Mouse (Mus musculus) adrenal gland, postnatal 14 days (tissue): ENCODE data around the gene Fam117b. TPM values are rescaled to one million over a fixed set of nuclear protein-coding genes. Genes with fewer than 3 reads are reported as not detected.

Experiments used
- DNase-seq: peaks from one replicate; pipeline ENCODE4 v3.0.0; 2021; ENCODE audit warnings: mixed read lengths
- long read RNA-seq, 2 experiments: library from polyadenylated mRNA; stranded (forward); transcript quantifications; one replicate each; pipeline ENCODE4 v2.0.0; 2021
- total RNA-seq: library from RNA; stranded (reverse); gene quantifications from 2 replicates; pipeline ENCODE4 v1.2.3, GENCODE M21; 2021

Fam117b gene
- total RNA-seq: 36.9 and 43.3 TPM in 2 replicates
- long read RNA-seq, experiment 1, full-length matches to known transcripts: 26 of 30 reads
- long read RNA-seq, experiment 1, partial matches to known transcripts: 2 of 30 reads
- long read RNA-seq, experiment 1, other reads (novel, unspliced or antisense): 2 of 30 reads
- long read RNA-seq, experiment 2, full-length matches to known transcripts: 20 of 23 reads
- long read RNA-seq, experiment 2, partial matches to known transcripts: 1 of 23 reads
- long read RNA-seq, experiment 2, other reads (novel, unspliced or antisense): 2 of 23 reads

DNA sequence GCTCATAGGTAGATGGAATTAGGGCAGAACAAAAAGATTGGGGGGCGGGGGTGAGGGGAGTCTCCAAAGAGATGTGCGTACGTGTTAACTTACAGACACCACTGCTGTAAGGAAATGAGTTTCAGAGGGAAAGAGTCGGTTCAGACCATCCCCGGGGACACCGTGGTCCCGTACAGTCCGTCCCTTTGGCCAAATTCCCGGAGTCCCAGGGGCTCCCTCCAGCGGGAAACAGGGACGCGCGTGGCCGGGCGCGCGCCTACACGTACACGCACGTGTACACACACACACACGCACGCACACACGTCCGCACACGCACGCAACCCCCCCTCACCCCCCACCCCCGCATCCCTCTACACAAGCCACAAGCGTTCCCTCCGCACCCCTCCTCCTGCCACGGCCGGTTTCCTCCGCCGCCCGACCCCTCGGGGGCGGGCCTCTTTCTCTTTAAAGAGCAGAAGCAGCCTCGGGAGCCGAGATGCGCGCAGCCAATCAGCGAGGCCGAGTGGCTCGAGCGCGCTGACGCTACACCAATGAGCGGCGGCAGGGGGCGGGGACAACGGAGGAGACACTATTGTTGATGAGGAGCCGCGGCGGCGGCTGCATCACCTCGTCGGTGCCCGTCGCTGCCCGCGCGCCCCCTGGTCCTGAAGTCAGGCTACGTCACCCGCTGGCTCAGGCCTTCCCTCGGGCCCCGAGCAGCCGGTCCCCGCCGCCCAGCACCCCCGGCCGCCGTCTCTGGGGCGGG lies at the start of gene Fam117b:
TSS of gene Fam117b (plus strand) at position 594 of the 745 bp plus-strand sequence.
- peak; percentile 99 for DNase-seq

DNA sequence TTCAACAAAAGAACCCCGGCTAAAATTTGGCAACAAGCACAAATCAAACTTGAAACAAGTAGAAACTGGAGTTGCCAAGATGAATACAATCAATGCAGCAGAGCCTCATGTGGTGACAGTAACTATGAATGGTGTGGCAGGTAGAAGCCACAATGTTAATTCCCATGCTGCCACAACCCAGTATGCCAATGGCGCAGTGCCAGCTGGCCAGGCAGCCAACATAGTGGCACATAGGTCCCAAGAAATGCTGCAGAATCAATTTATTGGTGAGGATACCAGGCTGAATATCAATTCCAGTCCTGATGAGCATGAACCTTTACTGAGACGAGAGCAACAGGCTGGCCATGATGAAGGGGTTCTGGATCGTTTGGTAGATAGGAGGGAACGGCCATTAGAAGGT lies 44.8 kb upstream of the Fam117b start:
- DNase-seq: peak; percentile 34

DNA sequence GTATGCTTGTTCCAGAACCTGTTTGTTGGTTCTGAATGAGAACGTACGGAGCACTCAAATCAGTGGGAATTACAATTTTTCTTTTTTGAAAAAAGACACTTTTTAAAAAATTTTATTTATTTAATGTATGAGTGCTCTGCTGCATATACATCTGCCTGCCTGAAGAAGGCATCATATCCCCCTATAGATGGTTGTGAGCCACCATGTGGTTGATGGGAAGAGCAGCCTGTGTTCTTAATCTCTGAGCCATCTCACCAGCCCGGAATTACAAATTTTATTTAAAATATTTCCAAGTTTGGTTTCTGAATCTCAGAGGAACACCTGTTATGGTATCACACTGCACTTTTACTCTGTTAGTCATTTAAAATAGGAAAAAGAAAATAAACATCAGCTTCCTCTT lies 38.8 kb upstream of the Fam117b start:
- no peak for DNase-seq

DNA sequence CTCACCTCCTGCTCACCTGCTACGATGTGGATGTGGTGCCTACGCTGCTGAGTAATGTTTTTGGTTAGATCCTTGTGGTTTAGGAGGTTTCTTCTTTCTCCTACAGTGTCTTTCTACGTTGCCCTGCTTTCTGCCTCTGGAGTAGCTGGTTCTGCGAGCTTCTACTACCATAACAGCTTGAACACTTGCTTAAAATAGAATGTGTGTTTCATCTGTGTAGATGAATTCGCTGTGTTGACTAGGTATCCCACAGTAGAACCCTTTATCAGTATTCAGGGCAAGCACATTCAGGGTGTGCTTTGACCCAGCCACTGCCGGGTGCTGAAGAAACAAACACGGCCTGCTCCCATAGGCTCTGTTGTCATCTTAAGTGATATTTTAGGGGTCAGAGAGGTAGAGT lies 34.7 kb upstream of the Fam117b start:
- DNase-seq: no peak

DNA sequence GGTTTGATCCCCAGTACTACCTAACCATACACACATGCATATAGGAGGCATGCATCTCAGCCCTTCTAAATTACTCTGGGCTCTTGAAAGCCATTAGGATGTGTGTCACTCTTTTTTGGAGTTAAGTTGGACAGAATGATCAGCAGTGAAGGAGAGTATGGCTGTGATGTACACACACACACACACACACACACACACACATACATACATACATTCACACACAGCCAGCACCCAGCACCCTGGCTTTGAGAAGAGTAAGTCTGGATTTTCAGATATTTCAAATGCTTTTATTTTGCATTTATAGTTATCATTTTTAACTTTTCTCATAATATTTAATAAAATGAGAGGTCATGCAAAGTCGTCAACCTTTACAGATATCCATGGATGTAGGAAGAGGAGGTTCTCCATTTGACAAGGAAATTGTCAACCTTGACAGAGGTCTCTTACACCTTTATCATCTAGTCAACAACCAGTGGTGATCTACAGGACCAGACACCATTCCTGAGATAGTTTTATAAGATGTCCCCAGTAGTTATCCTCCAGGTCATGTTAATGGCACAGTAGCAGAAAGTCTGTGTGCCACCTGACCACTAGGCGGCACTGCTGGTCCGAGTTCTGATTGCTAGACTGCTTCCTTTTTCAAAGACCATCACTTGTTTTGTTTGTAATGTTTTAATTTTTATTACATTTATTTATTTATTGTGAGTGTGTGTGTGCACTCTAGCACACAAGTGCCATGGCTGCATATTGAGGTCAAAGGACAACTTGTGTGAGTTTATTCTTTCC lies 29.3 kb upstream of the Fam117b start:
- DNase-seq: peak; percentile 89

DNA sequence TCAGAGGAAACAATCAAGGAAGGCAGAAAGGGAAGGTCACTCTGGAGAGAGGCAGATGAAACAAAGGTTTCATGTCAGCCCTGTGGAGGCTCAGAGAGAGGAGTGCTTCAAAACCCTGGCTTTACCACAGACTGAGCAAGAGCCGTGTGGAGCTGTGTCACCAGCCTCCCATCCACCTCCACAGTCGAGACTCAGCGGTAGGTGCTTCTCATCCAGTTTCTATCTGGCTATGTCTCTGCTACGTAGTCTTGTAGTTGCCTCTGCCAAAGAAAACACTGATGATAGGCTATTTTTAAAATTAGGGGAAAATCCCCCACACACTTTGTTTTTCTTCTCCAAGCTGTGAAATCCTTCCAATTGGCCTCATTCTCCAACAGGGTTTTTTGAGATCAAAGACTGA lies 25.9 kb upstream of the Fam117b start:
- no peak for DNase-seq

DNA sequence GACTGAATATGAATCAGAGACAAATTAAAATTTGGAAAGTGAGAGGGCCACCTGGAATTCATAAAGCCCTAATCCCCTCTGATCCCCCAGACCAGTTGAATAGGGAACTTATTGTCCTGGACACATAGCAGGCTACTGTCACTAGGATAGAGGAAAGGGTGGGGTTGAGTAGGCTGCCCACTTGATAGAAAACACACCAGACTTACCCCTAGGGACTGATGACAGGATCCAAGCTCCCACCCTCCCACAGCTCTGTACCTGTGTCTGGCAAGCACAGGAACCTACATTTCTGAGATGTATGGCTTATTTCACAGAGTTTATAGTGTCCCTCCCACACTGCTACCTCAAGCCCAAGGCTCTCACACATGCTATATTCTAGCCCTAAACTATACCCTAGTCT lies 24.8 kb upstream of the Fam117b start:
- DNase-seq: no peak

DNA sequence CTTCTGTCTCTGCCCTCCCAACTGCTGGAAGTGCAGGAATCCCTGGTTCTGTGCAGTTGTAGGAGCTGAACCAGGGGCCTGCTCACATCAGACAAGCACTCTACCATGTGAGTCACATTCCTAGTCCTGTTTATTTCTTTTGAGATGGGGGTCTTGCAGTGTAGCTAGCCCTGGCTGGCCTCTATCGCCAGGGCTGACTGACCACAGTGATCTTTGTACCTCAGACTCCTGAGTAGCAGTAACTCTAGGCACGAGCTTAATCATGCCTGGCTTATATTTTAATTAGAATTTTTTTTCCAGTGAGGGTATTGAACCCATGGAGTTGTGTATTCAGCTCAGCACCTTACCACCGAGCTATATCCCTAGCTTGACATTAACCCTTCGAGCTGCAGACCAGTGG lies 21.6 kb upstream of the Fam117b start:
- DNase-seq: no peak

DNA sequence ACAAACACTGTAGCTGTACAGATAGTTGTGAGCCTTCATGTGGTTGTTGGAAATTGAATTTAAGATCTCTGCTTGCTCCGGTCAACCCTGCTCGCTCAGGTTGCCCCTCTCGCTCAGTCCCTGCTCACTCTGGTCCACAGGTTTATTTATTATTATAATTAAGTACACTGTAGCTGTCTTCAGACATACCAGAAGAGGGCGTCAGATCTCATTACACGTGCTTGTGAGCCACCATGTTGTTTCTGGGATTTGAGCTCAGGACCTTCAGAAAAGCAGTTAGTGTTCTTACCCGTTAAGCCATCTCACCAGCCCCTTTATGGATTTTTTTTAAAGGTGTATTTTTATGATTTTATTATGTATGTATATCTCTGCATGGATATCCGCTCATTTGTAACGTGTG lies 20.0 kb upstream of the Fam117b start:
- no peak for DNase-seq

DNA sequence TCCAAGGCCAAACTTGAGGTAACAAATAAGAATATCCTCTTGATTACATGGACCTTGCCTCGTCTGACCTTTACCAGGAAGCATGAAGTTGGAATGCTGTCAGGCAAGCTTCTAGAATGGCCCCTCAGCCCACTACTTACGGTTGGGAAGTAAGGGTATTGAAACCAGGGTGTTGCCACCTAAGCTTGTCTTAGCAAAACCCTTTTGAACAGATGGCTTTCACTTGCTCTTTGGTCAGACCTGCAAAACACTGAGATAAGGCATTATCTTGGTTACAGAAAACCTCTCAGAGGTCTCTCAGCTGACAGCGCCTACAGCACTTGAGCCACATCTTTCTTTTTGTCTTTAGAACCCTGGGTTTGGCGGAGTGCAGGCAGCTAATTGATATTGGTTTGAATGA lies 18.8 kb upstream of the Fam117b start:
- DNase-seq: no peak

DNA sequence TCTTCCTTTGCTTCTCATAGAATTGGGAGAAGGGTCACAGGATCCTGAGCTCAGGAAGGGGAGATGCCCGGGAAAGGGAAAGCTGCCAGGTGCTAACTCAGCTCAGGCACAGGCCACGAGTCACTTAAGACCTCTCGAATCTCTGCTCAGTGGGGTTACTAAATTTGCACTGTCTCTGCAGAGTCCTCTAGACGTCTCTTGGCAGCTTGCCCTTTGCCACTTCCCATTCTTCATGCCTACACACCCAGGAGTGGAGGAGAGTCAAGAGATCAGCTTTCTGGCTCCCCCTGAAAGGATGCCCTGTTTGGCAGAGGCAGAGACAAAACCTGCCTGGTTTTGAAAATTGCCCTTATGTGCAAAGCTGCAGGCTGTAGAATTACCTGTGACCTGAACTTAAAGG lies 17.4 kb upstream of the Fam117b start:
- DNase-seq: peak; percentile 51

DNA sequence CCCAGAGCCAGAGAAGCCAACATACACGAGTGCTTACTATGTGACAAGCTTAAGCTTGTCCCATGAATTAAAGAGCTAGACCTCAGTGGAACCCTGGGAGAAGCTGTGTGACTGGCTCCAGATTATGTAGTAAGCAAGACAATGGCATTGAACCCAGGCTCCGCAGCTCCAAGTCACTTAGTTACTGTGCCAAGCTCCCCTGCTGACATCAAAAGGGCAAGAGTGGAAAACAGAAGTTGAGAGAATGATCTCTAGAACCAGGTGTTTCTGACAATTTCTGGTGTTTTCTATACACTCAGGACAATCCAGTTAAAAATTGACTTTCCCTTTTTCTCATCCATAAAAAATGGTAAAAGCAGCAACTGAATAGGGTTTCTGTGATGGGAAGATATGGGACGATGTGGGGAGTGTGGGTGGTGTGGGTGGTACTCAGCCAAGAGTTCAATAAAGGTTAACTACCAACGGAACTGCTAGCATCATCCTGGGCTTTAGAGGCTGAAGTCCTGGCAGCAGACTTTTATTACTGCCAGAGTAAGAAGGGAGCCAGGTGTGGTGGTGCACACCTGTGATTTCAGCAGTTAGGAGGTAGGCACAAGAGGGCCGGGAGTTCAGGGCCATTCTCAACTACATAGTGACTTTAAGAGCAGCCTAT lies 15.5 kb upstream of the Fam117b start:
- DNase-seq: no peak

DNA sequence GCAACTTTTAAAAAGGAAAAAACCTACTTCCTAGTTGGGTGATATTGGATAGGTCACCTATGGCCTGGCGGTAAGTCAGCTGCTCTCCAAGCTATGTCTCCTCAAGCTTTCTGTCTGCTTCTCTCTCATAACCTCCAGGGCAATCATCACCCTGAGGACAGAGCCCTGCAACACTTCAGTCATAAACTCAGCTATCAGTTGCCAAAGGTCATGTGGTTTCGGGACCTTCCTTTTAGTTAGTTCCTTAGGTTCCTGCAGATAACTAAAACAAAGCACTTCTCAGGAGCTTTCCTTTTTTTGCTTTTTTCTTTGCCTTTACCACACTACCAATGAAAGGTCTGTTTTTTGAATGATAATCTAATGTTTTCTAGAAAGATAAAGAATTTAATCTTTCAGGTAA lies 13.1 kb upstream of the Fam117b start:
- DNase-seq: no peak

DNA sequence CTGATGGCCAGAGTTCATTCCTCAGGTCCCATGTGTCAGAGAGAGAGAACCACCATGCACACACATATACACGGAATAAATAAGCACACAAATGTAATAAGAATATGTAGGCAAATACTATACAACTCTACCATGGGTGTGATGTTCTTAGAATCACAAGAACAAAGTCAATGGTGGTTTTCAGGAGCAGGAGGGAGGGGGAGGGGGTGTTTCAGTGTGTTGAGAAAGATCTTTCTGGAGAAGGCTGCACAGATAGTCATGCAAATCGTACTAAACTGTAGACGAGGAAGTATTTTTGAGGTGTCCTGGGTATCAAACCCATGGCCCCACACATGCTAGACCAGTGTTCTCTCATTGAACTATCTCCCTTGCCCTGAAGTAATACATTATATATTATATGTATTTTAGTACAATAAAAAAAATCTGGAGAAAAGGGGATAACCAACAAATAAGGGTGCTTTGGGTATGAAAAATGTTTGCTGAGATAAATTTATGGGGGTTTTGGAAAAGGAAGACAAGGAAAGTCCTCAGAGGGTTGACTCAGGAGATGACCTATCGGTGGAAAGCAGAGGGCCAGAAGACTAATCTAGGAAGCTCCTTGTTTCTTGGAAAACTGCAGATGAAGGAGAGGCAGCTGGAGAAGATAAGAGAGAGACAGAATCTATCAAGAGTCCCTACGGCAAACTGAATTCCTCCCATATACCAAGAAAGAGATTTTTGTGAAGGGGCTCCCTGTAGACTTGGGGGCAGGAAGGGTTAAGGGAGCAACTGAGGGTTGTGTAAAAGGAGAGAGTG lies 11.5 kb upstream of the Fam117b start:
- DNase-seq: no peak

DNA sequence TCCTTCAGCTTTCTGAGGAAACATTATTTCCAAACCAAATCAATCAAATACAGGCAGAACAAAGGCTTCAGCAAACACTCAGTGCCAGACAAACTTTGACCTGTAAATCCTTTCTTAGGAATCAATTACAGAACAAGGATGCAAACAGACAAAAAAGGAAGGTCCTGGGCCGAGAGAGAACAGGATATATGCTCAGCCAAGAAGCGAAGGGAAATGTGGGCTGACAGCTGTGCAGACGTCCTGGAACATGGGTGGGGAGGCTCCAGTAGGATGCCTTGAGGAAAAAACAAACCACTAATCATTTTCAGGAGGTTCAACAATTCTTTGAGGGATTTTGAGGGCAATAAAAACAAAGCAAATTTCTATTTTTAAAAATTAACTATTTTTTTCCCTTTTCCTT lies 10.2 kb upstream of the Fam117b start:
- peak; percentile 35 for DNase-seq

DNA sequence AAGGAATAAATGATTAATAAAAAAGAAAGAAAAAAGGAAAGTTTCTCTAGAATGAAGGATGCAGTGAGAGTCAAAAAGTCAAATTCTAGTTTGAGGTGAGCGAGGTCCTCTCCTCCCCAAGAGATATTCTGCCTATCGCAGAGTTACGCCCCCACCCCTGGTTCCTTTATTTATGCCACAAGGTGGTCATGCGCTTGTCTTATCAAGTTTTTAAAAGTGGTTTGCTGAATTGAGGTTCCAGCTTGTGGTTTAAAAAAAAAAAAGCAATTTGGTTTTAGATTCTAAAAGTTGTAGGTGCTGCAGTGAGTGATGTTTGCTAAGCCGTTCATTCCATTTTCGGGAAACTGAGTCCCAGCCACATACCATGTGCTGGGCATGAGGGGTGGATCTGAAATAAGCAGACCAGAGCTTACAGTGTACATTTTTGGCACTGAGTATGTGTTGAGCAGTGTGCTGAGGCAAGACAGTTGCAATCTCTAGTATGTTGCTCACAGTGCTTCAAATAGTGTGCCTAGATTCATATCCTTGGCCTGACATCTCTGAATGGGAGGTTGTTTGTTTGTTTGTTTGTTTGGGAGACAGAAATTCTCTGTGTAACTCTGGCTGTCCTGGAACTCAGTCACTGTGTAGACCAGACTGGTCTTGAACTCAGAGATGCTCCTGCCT lies 8.0 kb upstream of the Fam117b start:
- DNase-seq: no peak

DNA sequence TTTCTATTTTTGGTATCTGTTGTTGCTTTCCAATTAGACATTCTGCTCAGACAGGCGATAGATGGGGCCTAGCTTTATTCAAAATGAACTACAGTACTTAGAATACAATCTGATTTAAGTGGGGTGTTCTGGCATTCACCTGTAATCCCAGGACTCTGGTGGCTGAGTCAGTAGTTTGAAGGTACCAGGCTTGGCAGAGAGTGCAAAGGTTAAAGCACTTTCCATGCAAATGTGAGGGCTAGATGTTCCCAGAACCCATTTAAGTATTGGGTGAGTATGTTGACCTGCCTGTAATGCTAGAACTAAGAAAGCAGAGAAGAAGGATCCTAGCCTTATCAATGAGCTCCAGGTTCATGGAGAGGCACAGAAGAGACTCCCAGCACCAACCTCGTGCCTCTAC lies 6.9 kb upstream of the Fam117b start:
- DNase-seq: no peak

DNA sequence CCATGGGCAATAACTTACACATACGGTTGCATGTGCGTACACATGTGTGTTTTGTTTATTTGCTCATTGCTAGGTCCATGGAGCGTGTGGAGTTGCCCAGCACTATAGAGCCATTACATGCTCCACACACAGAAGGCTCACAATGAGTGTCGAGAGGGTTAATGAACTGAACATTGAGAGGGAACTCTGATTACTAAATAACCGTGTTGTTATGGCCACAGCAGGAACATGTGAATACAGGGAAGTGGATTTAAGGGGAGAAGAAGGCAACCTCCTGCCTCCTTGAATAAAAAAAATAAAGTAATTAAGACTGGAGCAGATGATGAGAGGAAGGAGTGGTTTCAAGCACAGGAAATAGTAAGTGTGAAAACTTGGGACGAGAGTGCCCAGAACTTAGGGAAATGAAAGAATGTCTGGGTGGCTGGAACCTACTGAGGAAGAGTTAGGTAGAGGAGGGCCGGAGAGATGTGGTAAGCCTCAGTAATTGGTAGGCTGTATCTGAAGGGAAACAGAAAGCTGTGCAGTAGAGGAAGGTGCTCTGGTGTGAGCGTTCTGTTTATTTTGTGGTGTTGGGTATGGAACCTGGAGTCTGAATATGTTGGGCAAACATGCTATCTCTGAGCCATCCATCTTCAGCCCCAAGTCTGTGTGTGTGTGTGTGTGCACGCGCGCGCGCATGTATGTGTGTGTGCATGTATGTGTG lies 5.8 kb upstream of the Fam117b start:
- no peak for DNase-seq

DNA sequence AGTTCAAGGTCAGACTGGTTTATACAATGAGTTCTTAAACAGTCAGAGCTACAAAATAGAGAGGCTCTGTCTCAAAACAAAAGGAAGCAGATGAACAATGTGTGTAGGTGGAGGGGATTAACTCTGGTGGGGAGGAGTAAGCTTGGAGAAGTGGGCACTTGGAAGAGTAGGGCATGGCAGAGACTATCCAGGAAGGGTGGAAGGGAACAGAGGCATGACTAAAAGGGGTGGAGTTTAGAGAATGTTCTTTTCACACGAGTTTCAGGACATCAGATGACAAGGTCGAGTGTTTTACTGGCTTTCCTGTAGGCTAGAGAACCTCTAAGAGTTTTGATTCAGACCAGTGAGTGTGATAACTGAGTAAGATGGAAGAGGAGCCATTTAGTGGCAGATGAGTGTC lies 5.1 kb upstream of the Fam117b start:
- no peak for DNase-seq

DNA sequence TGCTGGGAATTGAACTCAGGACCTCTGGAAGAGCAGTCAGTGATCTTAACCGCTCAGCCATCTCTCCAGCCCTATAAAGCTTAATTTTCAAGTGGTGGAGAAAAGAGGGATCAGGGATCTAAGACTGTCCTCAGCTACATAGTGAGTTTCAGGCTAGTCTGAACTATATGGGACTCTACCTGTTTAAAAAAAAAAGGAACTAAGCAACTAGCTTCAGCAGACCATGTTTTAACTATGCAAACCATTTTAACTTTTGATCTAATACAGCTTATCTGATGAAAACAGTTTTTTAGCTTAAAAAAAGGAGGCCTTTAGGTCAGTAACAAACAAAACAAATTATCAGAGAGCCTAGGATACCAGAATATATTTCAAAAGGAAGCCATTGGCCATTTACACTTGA lies 1.9 kb upstream of the Fam117b start:
- no peak for DNase-seq
